19 mouse cellular contexts compared by ENCODE assay signal in the genomic region with DNA sequence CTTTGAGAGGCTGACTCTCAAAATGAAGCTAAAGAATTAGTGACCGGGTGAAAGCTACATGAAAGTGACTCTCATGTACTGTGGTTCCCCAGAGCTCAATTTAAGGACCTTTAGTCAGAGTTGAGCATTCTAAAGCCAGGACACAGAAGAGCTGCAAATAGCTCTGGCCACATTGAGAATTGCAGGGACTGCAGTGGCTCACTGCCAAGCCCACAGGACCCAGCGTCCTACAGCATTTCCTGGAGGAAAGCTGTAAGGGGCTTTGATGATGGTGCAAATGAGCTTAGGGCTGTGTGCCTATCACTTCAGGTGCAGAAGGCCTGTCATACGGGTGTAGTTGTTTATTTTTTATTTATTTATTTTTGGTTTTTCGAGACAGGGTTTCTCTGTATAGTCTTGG. TPM values are rescaled to one million over a fixed set of nuclear protein-coding genes. Genes with fewer than 3 reads are reported as not detected.
A peak's percentile ranks its signal among the peaks of the same experiment; 100 is the strongest.
DNase-seq lines count a peak whose midpoint lies in the region; ATAC-seq and TF ChIP-seq lines count a peak whose summit lies in the region.
"Had no signal": no experiment of that assay in that cellular context is flagged by ENCODE, and none has a peak within 500 bp of the region (broad histone marks: within the 10 kb centered on the region; RNA-seq: fewer than 3 reads in every experiment).

No protein-coding gene starts in this region.

- H3K4me3 ChIP-seq in heart, embryonic 13.5 days = no peak overlapping the region
- H3K4me3 ChIP-seq in heart, embryonic 11.5 days (ENCODE audit: low read depth, low read length) = no peak overlapping the region
- H3K4me3 ChIP-seq in MEL (ENCODE audit: control insufficient read depth in 1 of 2, insufficient read depth in 1 of 2, low read depth in 2 of 2, low read length in 2 of 2) = no peak overlapping the region
- no peak overlapping the region for H3K4me3 ChIP-seq in brown adipose tissue, adult 24 weeks (ENCODE audit: insufficient read depth, low read depth, low read length)
- H3K4me3 ChIP-seq: hindbrain, embryonic 13.5 days; lung, embryonic 15.5 days; neural tube, embryonic 13.5 days had no signal

- no peak for TF ChIP-seq POLR2A in MEL (IDR thresholded peaks at IDR 0.05; ENCODE audit: control insufficient read depth in 1 of 2, insufficient read depth in 1 of 2, low read depth in 1 of 2, low read length in 2 of 2, poor library complexity in 1 of 2)

- peaks cover 48% of the 10 kb centered on the region for H3K4me1 ChIP-seq in heart, embryonic 13.5 days
- peaks cover 19% of the 10 kb centered on the region for H3K4me1 ChIP-seq in heart, embryonic 11.5 days (ENCODE audit: control insufficient read depth, insufficient read depth, low read length)
- peaks cover 0 to 13% of the 10 kb centered on the region in 2 experiments; a peak in 3 of 4 replicates for H3K4me1 ChIP-seq in MEL (ENCODE audit: control insufficient read depth in 1 of 2, insufficient read depth in 2 of 2, low read length in 2 of 2)
- H3K4me1 ChIP-seq in brown adipose tissue, adult 24 weeks (ENCODE audit: control insufficient read depth, insufficient read depth, insufficient read length, low read length) = peaks cover 30% of the 10 kb centered on the region

- DNase-seq in kidney, postnatal 10 days = peak; percentile 67
- DNase-seq in kidney, adult 9 months = no peak
- no peak for DNase-seq in MEL (ENCODE audit: low read depth, low spot score)
- DNase-seq: adrenal gland, adult 8-10 months; cerebellum, postnatal 36 days; gastrocnemius, postnatal 14 days; left cerebral cortex, postnatal 4 days; right cerebral cortex, postnatal 4 days; thymus, adult 18-20 months had no signal

- peaks cover 28% of the 10 kb centered on the region for H3K79me2 ChIP-seq in MEL (ENCODE audit: control insufficient read depth, insufficient read depth, low read length, poor library complexity)

- no peak for ATAC-seq in heart, embryonic 13.5 days (ENCODE audit: extremely low read depth, insufficient number of reproducible peaks, low FRiP score, low TSS enrichment)
- no peak for ATAC-seq in heart, embryonic 11.5 days (replicated peaks; ENCODE audit: insufficient number of reproducible peaks, low FRiP score, low TSS enrichment)
- no peak for ATAC-seq in granulocyte monocyte progenitor cell, adult 5-6 weeks (replicated peaks; ENCODE audit: poor library complexity, severe bottlenecking)

- H3K9me3 ChIP-seq in heart, embryonic 13.5 days = no peaks in the 10 kb centered on the region
- H3K9me3 ChIP-seq in heart, embryonic 11.5 days (replicated peaks; ENCODE audit: control insufficient read depth, low read length) = no peaks in the 10 kb centered on the region
- H3K9me3 ChIP-seq in MEL (replicated peaks; ENCODE audit: insufficient read depth, low read length) = no peaks in the 10 kb centered on the region
- H3K9me3 ChIP-seq: G1E; hindbrain, embryonic 13.5 days; lung, embryonic 15.5 days; neural tube, embryonic 13.5 days had no signal

- WGBS in heart, embryonic 13.5 days = 58% methylated on average over 4 of the region's 4 CpGs
- WGBS in heart, embryonic 11.5 days (ENCODE audit: insufficient replicate concordance) = 73% methylated on average over 4 of the region's 4 CpGs

- peak overlapping the region; percentile 8; the same call in 1 of the 2 replicates for H3K9ac ChIP-seq in heart, embryonic 13.5 days
- no peak overlapping the region for H3K9ac ChIP-seq in heart, embryonic 11.5 days (ENCODE audit: low read depth, low read length)
- H3K9ac ChIP-seq in MEL (ENCODE audit: control insufficient read depth, low read depth, low read length, poor library complexity, severe bottlenecking) = no peak overlapping the region
- H3K9ac ChIP-seq: hindbrain, embryonic 13.5 days; lung, embryonic 15.5 days; neural tube, embryonic 13.5 days had no signal

- no peak overlapping the region for H3K27ac ChIP-seq in heart, embryonic 13.5 days (replicated peaks)
- no peak overlapping the region for H3K27ac ChIP-seq in heart, embryonic 11.5 days (ENCODE audit: low read depth, low read length)
- no peak overlapping the region for H3K27ac ChIP-seq in MEL (ENCODE audit: control insufficient read depth, low read depth, low read length)
- H3K27ac ChIP-seq in brown adipose tissue, adult 24 weeks (replicated peaks; ENCODE audit: low read depth, low read length) = peak overlapping the region; percentile 51
- H3K27ac ChIP-seq: hindbrain, embryonic 13.5 days; kidney, postnatal 0 days; lung, embryonic 15.5 days; neural tube, embryonic 13.5 days had no signal

- TF ChIP-seq RAD21 in MEL (IDR thresholded peaks at IDR 0.05; ENCODE audit: low read depth, low read length) = no peak

- no peak overlapping the region for H3K4me2 ChIP-seq in heart, embryonic 13.5 days
- no peak overlapping the region for H3K4me2 ChIP-seq in heart, embryonic 11.5 days
- H3K4me2 ChIP-seq: hindbrain, embryonic 13.5 days; liver, embryonic 11.5 days; lung, embryonic 15.5 days; neural tube, embryonic 13.5 days had no signal

- TF ChIP-seq EP300 in MEL (IDR thresholded peaks at IDR 0.05; ENCODE audit: low read depth in 1 of 2, low read length in 2 of 2) = no peak

- no peaks in the 10 kb centered on the region for H3K27me3 ChIP-seq in heart, embryonic 13.5 days (replicated peaks)
- no peaks in the 10 kb centered on the region for H3K27me3 ChIP-seq in heart, embryonic 11.5 days (ENCODE audit: control insufficient read depth, insufficient read depth, low read length)
- no peaks in the 10 kb centered on the region for H3K27me3 ChIP-seq in MEL (ENCODE audit: control insufficient read depth in 1 of 2, insufficient read depth in 2 of 2, low read length in 2 of 2)
- H3K27me3 ChIP-seq: hindbrain, embryonic 13.5 days; lung, embryonic 15.5 days; neural tube, embryonic 13.5 days had no signal

- no peak for TF ChIP-seq CTCF in MEL (IDR thresholded peaks at IDR 0.05 in 2 of 3, conservative IDR thresholded peaks at IDR 0.05 in 1 of 3; ENCODE audit: control insufficient read depth in 1 of 3, insufficient read depth in 1 of 3, low read depth in 2 of 3, low read length in 3 of 3, poor library complexity in 1 of 3, severe bottlenecking in 1 of 3)

- H3K36me3 ChIP-seq in heart, embryonic 13.5 days = peaks cover 41% of the 10 kb centered on the region
- peaks cover 16% of the 10 kb centered on the region for H3K36me3 ChIP-seq in heart, embryonic 11.5 days (ENCODE audit: control insufficient read depth, insufficient read depth, low read length)
- peaks cover 5 to 8% of the 10 kb centered on the region in 2 experiments; a peak in 3 of 4 replicates for H3K36me3 ChIP-seq in MEL (ENCODE audit: control insufficient read depth in 1 of 2, insufficient read depth in 2 of 2, low read length in 2 of 2)

RNA-seq across cellular contexts. Expression of gene Bag5, which starts 4.9 kb away (rescaled TPM):
- 35.4 and 41.6 TPM in 2 replicates for polyA plus RNA-seq in heart, embryonic 13.5 days (2015; fragmentation: Nextera tagmentation; extraction: Ambion mirVana)
- polyA plus RNA-seq in heart, embryonic 11.5 days (2014; fragmentation: Nextera tagmentation; extraction: Ambion mirVana) = 41.8 and 42.8 TPM in 2 replicates
- 33.3 and 38.0 TPM in 2 replicates for total RNA-seq in MEL (2012; rRNA removed)
- polyA plus RNA-seq in MEL (2012; ENCODE audit: insufficient read depth in 1 of 2, insufficient read length in 2 of 2, low read depth in 1 of 2, low replicate concordance in 2 of 2, missing spikeins in 1 of 2) = 10 to 100 TPM in 1 of 2 experiments, not detected in 1; 24.0 TPM
- polyA plus RNA-seq in brown adipose tissue, adult 24 weeks (2012; ENCODE audit: insufficient read depth, insufficient read length, missing spikeins) = 16.2 and 18.1 TPM in 2 replicates
- total RNA-seq in granulocyte monocyte progenitor cell, adult 5-6 weeks (2014; fragmentation: Nextera tagmentation) = 28.0 and 32.0 TPM in 2 replicates
- 33.3 and 41.2 TPM in 2 replicates for total RNA-seq in granulocyte monocyte progenitor cell, adult 5-6 weeks (2017)

RNA-seq across cellular contexts. Expression of gene Apopt1, which starts 4.9 kb away (rescaled TPM):
- 41.0 and 45.5 TPM in 2 replicates for polyA plus RNA-seq in heart, embryonic 13.5 days (2015; fragmentation: Nextera tagmentation; extraction: Ambion mirVana)
- 50.0 and 51.3 TPM in 2 replicates for polyA plus RNA-seq in heart, embryonic 11.5 days (2014; fragmentation: Nextera tagmentation; extraction: Ambion mirVana)
- total RNA-seq in MEL (2012; rRNA removed) = 19.3 and 25.7 TPM in 2 replicates
- polyA plus RNA-seq in MEL (2012; ENCODE audit: insufficient read depth in 1 of 2, insufficient read length in 2 of 2, low read depth in 1 of 2, low replicate concordance in 2 of 2, missing spikeins in 1 of 2) = 10 to 100 TPM in 1 of 2 experiments, not detected in 1; 46.5 TPM
- 123 and 134 TPM in 2 replicates for polyA plus RNA-seq in brown adipose tissue, adult 24 weeks (2012; ENCODE audit: insufficient read depth, insufficient read length, missing spikeins)
- 49.6 and 51.3 TPM in 2 replicates for total RNA-seq in granulocyte monocyte progenitor cell, adult 5-6 weeks (2014; fragmentation: Nextera tagmentation)
- total RNA-seq in granulocyte monocyte progenitor cell, adult 5-6 weeks (2017) = 57.2 and 60.9 TPM in 2 replicates

RNA-seq across cellular contexts. Expression of gene Trmt61a, which starts 30.3 kb away (rescaled TPM):
- polyA plus RNA-seq in heart, embryonic 13.5 days (2015; fragmentation: Nextera tagmentation; extraction: Ambion mirVana) = 7.8 and 8.3 TPM in 2 replicates
- 3.4 and 4.6 TPM in 2 replicates for polyA plus RNA-seq in heart, embryonic 11.5 days (2014; fragmentation: Nextera tagmentation; extraction: Ambion mirVana)
- total RNA-seq in MEL (2012; rRNA removed) = 53.9 and 77.5 TPM in 2 replicates
- 10 to 100 TPM in 1 of 2 experiments, not detected in 1; 41.4 TPM for polyA plus RNA-seq in MEL (2012; ENCODE audit: insufficient read depth in 1 of 2, insufficient read length in 2 of 2, low read depth in 1 of 2, low replicate concordance in 2 of 2, missing spikeins in 1 of 2)
- polyA plus RNA-seq in brown adipose tissue, adult 24 weeks (2012; ENCODE audit: insufficient read depth, insufficient read length, missing spikeins) = 2.9 and 3.2 TPM in 2 replicates
- 18.6 and 21.9 TPM in 2 replicates for total RNA-seq in granulocyte monocyte progenitor cell, adult 5-6 weeks (2014; fragmentation: Nextera tagmentation)
- 10.0 and 10.1 TPM in 2 replicates for total RNA-seq in granulocyte monocyte progenitor cell, adult 5-6 weeks (2017)

RNA-seq across cellular contexts. Expression of gene Ckb, which starts 36.0 kb away (rescaled TPM):
- polyA plus RNA-seq in heart, embryonic 13.5 days (2015; fragmentation: Nextera tagmentation; extraction: Ambion mirVana) = 279 and 320 TPM in 2 replicates
- polyA plus RNA-seq in heart, embryonic 11.5 days (2014; fragmentation: Nextera tagmentation; extraction: Ambion mirVana) = 454 and 458 TPM in 2 replicates
- total RNA-seq in MEL (2012; rRNA removed) = not detected in 2 replicates
- under 1 TPM in 1 of 2 experiments, not detected in 1; 0.08 TPM for polyA plus RNA-seq in MEL (2012; ENCODE audit: insufficient read depth in 1 of 2, insufficient read length in 2 of 2, low read depth in 1 of 2, low replicate concordance in 2 of 2, missing spikeins in 1 of 2)
- polyA plus RNA-seq in brown adipose tissue, adult 24 weeks (2012; ENCODE audit: insufficient read depth, insufficient read length, missing spikeins) = 20.8 and 30.3 TPM in 2 replicates
- 4.2 TPM in 1 of 2 replicates, not detected in the other for total RNA-seq in granulocyte monocyte progenitor cell, adult 5-6 weeks (2014; fragmentation: Nextera tagmentation)
- total RNA-seq in granulocyte monocyte progenitor cell, adult 5-6 weeks (2017) = 0.57 and 1.4 TPM in 2 replicates
- polyA plus RNA-seq: G1E had no signal

RNA-seq across cellular contexts. Expression of gene Klc1, which starts 50.5 kb away (rescaled TPM):
- polyA plus RNA-seq in heart, embryonic 13.5 days (2015; fragmentation: Nextera tagmentation; extraction: Ambion mirVana) = 95.2 and 103 TPM in 2 replicates
- polyA plus RNA-seq in heart, embryonic 11.5 days (2014; fragmentation: Nextera tagmentation; extraction: Ambion mirVana) = 94.9 and 101 TPM in 2 replicates
- total RNA-seq in MEL (2012; rRNA removed) = 29.1 and 30.7 TPM in 2 replicates
- polyA plus RNA-seq in MEL (2012; ENCODE audit: insufficient read depth in 1 of 2, insufficient read length in 2 of 2, low read depth in 1 of 2, low replicate concordance in 2 of 2, missing spikeins in 1 of 2) = 10 to 100 TPM in 1 of 2 experiments, not detected in 1; 60.4 TPM
- polyA plus RNA-seq in brown adipose tissue, adult 24 weeks (2012; ENCODE audit: insufficient read depth, insufficient read length, missing spikeins) = 20.6 and 63.5 TPM in 2 replicates
- total RNA-seq in granulocyte monocyte progenitor cell, adult 5-6 weeks (2014; fragmentation: Nextera tagmentation) = 45.3 and 48.2 TPM in 2 replicates
- 26.7 and 42.1 TPM in 2 replicates for total RNA-seq in granulocyte monocyte progenitor cell, adult 5-6 weeks (2017)
